Mouse (Mus musculus): ENCODE measurements around the gene Larp6. TPM values are rescaled to one million over a fixed set of nuclear protein-coding genes. Genes with fewer than 3 reads are reported as not detected.

Gene Larp6
- total and polyA plus RNA-seq, 3 experiments, result not detected

GRCm38 (mm10) chr9:60696271-60696985 lies 16.4 kb upstream of the Larp6 start:
- Histone ChIP-seq H3K79me2 (replicated peaks; ENCODE audit: control insufficient read depth, extremely low read depth, insufficient read depth, poor library complexity, severe bottlenecking) (no peaks in the 10 kb centered on the region), H3K4me3 (replicated peaks in 1 of 3; ENCODE audit: low read depth in 2 of 3, low read length in 2 of 3, poor library complexity in 1 of 3) (no peak overlapping the region), H3K9ac (ENCODE audit: insufficient read depth, low read depth) (no peak overlapping the region), H3K36me3 (replicated peaks in 1 of 2; ENCODE audit: control insufficient read depth in 1 of 2, insufficient read depth in 1 of 2, low read length in 1 of 2) (no peaks in the 10 kb centered on the region), H3K4me1 (ENCODE audit: control insufficient read depth in 1 of 2, insufficient read depth in 2 of 2) (no peaks in the 10 kb centered on the region), H3K9me3 (replicated peaks; ENCODE audit: low read length) (peaks cover 3% of the 10 kb centered on the region), H3K27me3 (replicated peaks) (peaks cover 26% of the 10 kb centered on the region), H3K4me2 (ENCODE audit: insufficient read depth, low read depth, poor library complexity, severe bottlenecking) (no peak overlapping the region), H3K27ac (ENCODE audit: insufficient read depth, low read depth) (no peak overlapping the region)
- TF ChIP-seq USF1 (IDR thresholded peaks at IDR 0.05; ENCODE audit: low read depth, low read length) (no peak), USF2 (conservative IDR thresholded peaks at IDR 0.05; ENCODE audit: low read depth, low read length) (no peak), POLR2A (IDR thresholded peaks at IDR 0.05; ENCODE audit: low read depth, low read length) (no peak), ETS1 (conservative IDR thresholded peaks at IDR 0.05; ENCODE audit: low read depth, low read length) (no peak), MYC (IDR thresholded peaks at IDR 0.05; ENCODE audit: low read depth, low read length) (no peak), TBP (conservative IDR thresholded peaks at IDR 0.05; ENCODE audit: low read depth, low read length) (no peak), ZNF384 (IDR thresholded peaks at IDR 0.05; ENCODE audit: low read depth, low read length) (no peak), MEF2A (IDR thresholded peaks at IDR 0.05; ENCODE audit: borderline replicate concordance, low read depth, low read length) (no peak), JUND (conservative IDR thresholded peaks at IDR 0.05; ENCODE audit: low read depth, low read length) (no peak), SIN3A (IDR thresholded peaks at IDR 0.05; ENCODE audit: low read length) (no peak), UBTF (IDR thresholded peaks at IDR 0.05; ENCODE audit: low read depth, low read length) (no peak), NRF1 (IDR thresholded peaks at IDR 0.05; ENCODE audit: low read depth, low read length) (no peak), EP300 (IDR thresholded peaks at IDR 0.05; ENCODE audit: low read length) (no peak), MAX (IDR thresholded peaks at IDR 0.05; ENCODE audit: low read length) (no peak)
- DNase-seq (ENCODE audit: extremely low read depth), result no peak
- dilution Hi-C loops (cut with MboI; ENCODE audit: extremely low pct_ligation_motif_present, extremely low pct_unique_long_range_greater_than_20kb, low sequenced_read_pairs) (no loop called here), in situ Hi-C loops (cut with MboI; ENCODE audit: low pct_ligation_motif_present, low pct_unique_long_range_greater_than_20kb, low sequenced_read_pairs) (no loop called here)

- no peak overlapping the region for H3K27ac ChIP-seq (ENCODE audit: insufficient read depth, low read depth)
- H3K9ac ChIP-seq (ENCODE audit: insufficient read depth, low read depth), result no peak overlapping the region
- no peaks in the 10 kb centered on the region for H3K79me2 ChIP-seq (replicated peaks; ENCODE audit: control insufficient read depth, extremely low read depth, insufficient read depth, poor library complexity, severe bottlenecking)
- dilution Hi-C loops (cut with MboI; ENCODE audit: extremely low pct_ligation_motif_present, extremely low pct_unique_long_range_greater_than_20kb, low sequenced_read_pairs) (no loop called here), in situ Hi-C loops (cut with MboI; ENCODE audit: low pct_ligation_motif_present, low pct_unique_long_range_greater_than_20kb, low sequenced_read_pairs) (loop anchor here (25.0 kb wide), 1 partner anchor 462 kb away; no protein-coding TSS in a partner anchor)
- no peak for DNase-seq (ENCODE audit: extremely low read depth)
- H3K36me3 ChIP-seq (replicated peaks in 1 of 2; ENCODE audit: control insufficient read depth in 1 of 2, insufficient read depth in 1 of 2, low read length in 1 of 2), result no peaks in the 10 kb centered on the region
- TF ChIP-seq ZNF384 (IDR thresholded peaks at IDR 0.05; ENCODE audit: low read depth, low read length), result no peak
- TF ChIP-seq RAD21 (IDR thresholded peaks at IDR 0.05; ENCODE audit: low read depth, low read length), result no peak
- no peak for TF ChIP-seq SIN3A (IDR thresholded peaks at IDR 0.05; ENCODE audit: low read length)
- TF ChIP-seq USF2 (conservative IDR thresholded peaks at IDR 0.05; ENCODE audit: low read depth, low read length), result no peak
- TF ChIP-seq MEF2A (IDR thresholded peaks at IDR 0.05; ENCODE audit: borderline replicate concordance, low read depth, low read length), result no peak
- no peak for TF ChIP-seq TBP (conservative IDR thresholded peaks at IDR 0.05; ENCODE audit: low read depth, low read length)
- TF ChIP-seq ELF1 (IDR thresholded peaks at IDR 0.05; ENCODE audit: low read depth, low read length), result no peak
- no peak for TF ChIP-seq ETS1 (conservative IDR thresholded peaks at IDR 0.05; ENCODE audit: low read depth, low read length)
- no peak for TF ChIP-seq BHLHE40 (IDR thresholded peaks at IDR 0.05; ENCODE audit: low read depth, low read length)
- TF ChIP-seq KAT2A (IDR thresholded peaks at IDR 0.05; ENCODE audit: insufficient replicate concordance, low read length), result no peak
- no peak for TF ChIP-seq MAZ (IDR thresholded peaks at IDR 0.05; ENCODE audit: low read depth, low read length)
- no peak for TF ChIP-seq NRF1 (IDR thresholded peaks at IDR 0.05; ENCODE audit: low read depth, low read length)
- TF ChIP-seq POLR2AphosphoS2 (IDR thresholded peaks at IDR 0.05; ENCODE audit: low read depth, low read length), result no peak
- TF ChIP-seq CHD1 (IDR thresholded peaks at IDR 0.05; ENCODE audit: low read depth, low read length), result no peak
- TF ChIP-seq JUN (IDR thresholded peaks at IDR 0.05; ENCODE audit: insufficient read depth, low read depth, low read length), result no peak
- peaks cover 16% of the 10 kb centered on the region for H3K27me3 ChIP-seq (replicated peaks)
- no peaks in the 10 kb centered on the region for H3K9me3 ChIP-seq (replicated peaks; ENCODE audit: low read length)
- no peak overlapping the region for H3K4me2 ChIP-seq (ENCODE audit: insufficient read depth, low read depth, poor library complexity, severe bottlenecking)
- H3K4me3 ChIP-seq (replicated peaks in 1 of 3; ENCODE audit: low read depth in 2 of 3, low read length in 2 of 3, poor library complexity in 1 of 3), result no peak overlapping the region
- no peaks in the 10 kb centered on the region for H3K4me1 ChIP-seq (ENCODE audit: control insufficient read depth in 1 of 2, insufficient read depth in 2 of 2)
These were observed 13.1 kb upstream of the Larp6 start for GRCm38 (mm10) chr9:60699581-60700231.
